Mouse (Mus musculus) urinary bladder, postnatal 0 days (tissue): ENCODE measurements around the gene BC048679. TPM values are rescaled to one million over a fixed set of nuclear protein-coding genes. Genes with fewer than 3 reads are reported as not detected.

Source experiments
- microRNA counts: library from miRNA; unstranded; fragments of <30 nt; microRNA quantifications from one replicate; lab custom pipeline; 2016
- polyA plus RNA-seq: library from polyadenylated mRNA; unstranded; fragments of >200 nt; fragmentation: Nextera tagmentation; extraction: Ambion mirVana; gene quantifications from 2 replicates; pipeline ENCODE4 v1.2.1, GENCODE M21; 2015

The BC048679 gene
- not detected in 2 replicates for polyA plus RNA-seq

GRCm38 (mm10) chr7:81498181-81498580, at the start of gene BC048679:
Gene BC048679, minus strand, starts transcription at chr7:81498281.

GRCm38 (mm10) chr7:81493331-81494021, 4.6 kb downstream of the BC048679 start, which contains the start of gene Ap3b2:
Gene Ap3b2, minus strand, starts transcription at chr7:81493925.

GRCm38 (mm10) chr7:81455155-81455651, 42.9 kb downstream of the BC048679 start, which contains the start of gene Cpeb1:
Gene Cpeb1, minus strand, starts transcription at chr7:81455465.

MicroRNAs encoded within 50 kb of the gene (microRNA counts, 519-probe panel; counts per million panel counts)
- microRNA mmu-miR-1839-3p (lab: Ali Mortazavi, UCI) (1,545 counts per million, percentile 12 among the panel's probes with 10 or more counts), microRNA mmu-miR-1839-5p (lab: Ali Mortazavi, UCI) (3,114 counts per million, percentile 50 among the panel's probes with 10 or more counts)

Other genes with a start within 250 kb of the BC048679 start
- gene Rps17, start 153.0 kb downstream of the BC048679 start, polyA plus RNA-seq = 1,025 and 1,062 TPM in 2 replicates
- gene Cpeb1, start 42.8 kb downstream of the BC048679 start, polyA plus RNA-seq = 2.2 and 2.6 TPM in 2 replicates
- gene Ap3b2, start 4.4 kb downstream of the BC048679 start, polyA plus RNA-seq = 0.20 and 0.23 TPM in 2 replicates
- 0.04 TPM in 2 replicates for gene Fsd2, start 68.7 kb upstream of the BC048679 start, polyA plus RNA-seq
- 3.8 TPM in 2 replicates for gene Whamm, start 73.0 kb upstream of the BC048679 start, polyA plus RNA-seq
- gene Homer2, start 209.2 kb upstream of the BC048679 start, polyA plus RNA-seq = 57.8 and 78.9 TPM in 2 replicates